Mouse (Mus musculus) stomach, embryonic 15.5 days (tissue): ENCODE results near the gene Gm7978. TPM values are rescaled to one million over a fixed set of nuclear protein-coding genes. Genes with fewer than 3 reads are reported as not detected.
"Not testable (repeated sequence)": the region's sequence is repeated elsewhere in the genome, so short reads cannot be mapped to it uniquely, and the experiment has no call there.

ENCODE experiments used
- ATAC-seq: fragments of 200-750 bp; cut with Nextera tagmentation; 2 replicates; pipeline ENCODE4 v1.8.0; 2017; ENCODE audit warnings: low read depth, moderate number of reproducible peaks, moderate TSS enrichment; ENCODE audit not compliant: insufficient read depth, low FRiP score
- H3K27ac ChIP-seq: fragments of 300-500 bp; sonication (generic); 2 replicates; pipeline ENCODE4 v1.5.1; 2015; ENCODE audit warnings: mild to moderate bottlenecking, inconsistent platforms
- H3K27me3 ChIP-seq: fragments of 300-500 bp; sonication (generic); replicated peaks from 2 replicates; pipeline ENCODE4 v1.6.1; 2015; ENCODE audit warnings: inconsistent platforms
- H3K36me3 ChIP-seq: fragments of 300-500 bp; sonication (generic); 2 replicates; pipeline ENCODE4 v1.6.1; 2015; ENCODE audit warnings: inconsistent platforms
- H3K4me1 ChIP-seq: fragments of 300-500 bp; sonication (generic); 2 replicates; pipeline ENCODE4 v1.6.1; 2015; ENCODE audit warnings: inconsistent platforms
- H3K4me2 ChIP-seq: fragments of 300-500 bp; sonication (generic); 2 replicates; pipeline ENCODE4 v1.6.1; 2015; ENCODE audit warnings: mild to moderate bottlenecking, inconsistent platforms
- H3K4me3 ChIP-seq: fragments of 300-500 bp; sonication (generic); replicated peaks from 2 replicates; pipeline ENCODE4 v1.5.1; 2015; ENCODE audit warnings: inconsistent platforms
- H3K9ac ChIP-seq: fragments of 300-500 bp; sonication (generic); 2 replicates; pipeline ENCODE4 v1.6.1; 2015; ENCODE audit warnings: inconsistent platforms
- H3K9me3 ChIP-seq: fragments of 300-500 bp; sonication (generic); 2 replicates; pipeline ENCODE4 v1.6.1; 2016; ENCODE audit warnings: inconsistent platforms
- WGBS: fragments of 180-500 bp; shearing (Covaris S2); methylation state at CpG from one replicate; pipeline ENCODE4 v1.1.7; 2015; 5-methylcytosine and 5-hydroxymethylcytosine counted together
- polyA plus RNA-seq: library from polyadenylated mRNA; unstranded; fragments of >200 nt; fragmentation: Nextera tagmentation; extraction: Ambion mirVana; gene quantifications from 2 replicates; pipeline ENCODE4 v1.2.1, GENCODE M21; 2015

Gene Gm7978
- not detected in 2 replicates for polyA plus RNA-seq

- H3K4me2 ChIP-seq, H3K27ac ChIP-seq, H3K9ac ChIP-seq, H3K36me3 ChIP-seq, H3K4me3 ChIP-seq, ATAC-seq, H3K27me3 ChIP-seq, H3K9me3 ChIP-seq, H3K4me1 ChIP-seq: not testable (repeated sequence)
- no CpG with 5 or more reads among the region's 1 CpGs for WGBS
Measured at GRCm38 (mm10) chr5:95736073-95736472, at the start of gene Gm7978. Gm7978 (minus strand) TSS chr5:95736173.

DNA sequence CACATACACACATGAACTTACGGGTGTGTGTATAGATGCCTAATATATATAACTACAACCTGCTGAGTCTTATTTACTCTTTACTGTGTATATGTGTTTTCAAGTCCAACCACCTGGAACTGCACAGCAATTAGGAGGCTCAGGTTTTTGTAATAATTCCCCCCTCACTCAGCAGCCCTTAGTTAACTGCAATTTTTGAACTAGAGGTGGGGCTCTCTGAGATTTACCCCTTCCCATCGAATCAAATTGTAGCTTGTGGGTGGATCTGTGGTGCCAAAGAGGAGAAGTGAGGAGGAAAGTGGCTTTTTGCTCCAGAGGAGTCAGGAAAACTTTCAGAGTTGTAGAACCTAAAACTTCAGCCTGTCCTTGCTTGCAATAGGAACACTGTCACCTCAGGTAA lies 39.7 kb upstream of the Gm7978 start, which contains the start of gene E330014E10Rik:
Gene E330014E10Rik, plus strand, starts transcription at position 301 of the 400 bp plus-strand sequence.
- H3K4me1 ChIP-seq, H3K4me3 ChIP-seq, ATAC-seq, H3K27ac ChIP-seq, H3K27me3 ChIP-seq, H3K4me2 ChIP-seq, H3K36me3 ChIP-seq, H3K9me3 ChIP-seq, H3K9ac ChIP-seq: not testable (repeated sequence)
- no CpG with 5 or more reads among the region's 2 CpGs for WGBS

GRCm38 (mm10) chr5:95741714-95742113 lies 5.7 kb upstream of the Gm7978 start, which contains the start of gene Gm7982:
Gm7982 (plus strand) TSS chr5:95742014.
- H3K27me3 ChIP-seq, H3K9me3 ChIP-seq, H3K4me3 ChIP-seq, ATAC-seq, H3K4me1 ChIP-seq, H3K9ac ChIP-seq, H3K4me2 ChIP-seq, H3K27ac ChIP-seq, H3K36me3 ChIP-seq: not testable (repeated sequence)
- WGBS: no CpG with 5 or more reads among the region's 3 CpGs

Other genes starting within 250 kb of the Gm7978 start
- gene Gm3286, start 225.4 kb downstream of the Gm7978 start, polyA plus RNA-seq: not detected in 2 replicates
- gene Gm7971, start 141.3 kb downstream of the Gm7978 start, polyA plus RNA-seq: not detected in 2 replicates
- not detected in 2 replicates for gene Gm7982, start 5.8 kb upstream of the Gm7978 start, polyA plus RNA-seq
- not detected in 2 replicates for gene E330014E10Rik, start 39.8 kb upstream of the Gm7978 start, polyA plus RNA-seq
- 29.7 and 31.9 TPM in 2 replicates for gene Cxcl13, start 220.8 kb upstream of the Gm7978 start, polyA plus RNA-seq